Mouse (Mus musculus) fibroblast of lung, adult 2 months (primary cell): ENCODE measurements at regions not wholly inside any gene's neighbourhood (a gene's known extent, or its start where the extent isn't known, plus 50 kb on each side); places are given as distances from the start of the nearest gene placed in this dataset.
A peak's percentile ranks its signal among the peaks of the same experiment; 100 is the strongest.

Experiments
- DNase-seq: peaks from one replicate; pipeline ENCODE4 v3.0.0-alpha.2; 2011; ENCODE audit warnings: low read depth

GRCm38 (mm10) chr15:5510056-5510455 lies 266.1 kb upstream of the Ptger4 start:
- DNase-seq = no peak

GRCm38 (mm10) chr15:5511046-5511445 lies 267.1 kb upstream of the Ptger4 start:
- no peak for DNase-seq

- no peak for DNase-seq
These were observed 268.6 kb upstream of the Ptger4 start for GRCm38 (mm10) chr15:5512546-5512945.

- no peak for DNase-seq
These were observed 269.2 kb upstream of the Ptger4 start for GRCm38 (mm10) chr15:5513146-5513545.

- DNase-seq = no peak
These were observed 270.2 kb upstream of the Ptger4 start for GRCm38 (mm10) chr15:5514217-5514616.

- no peak for DNase-seq
These were observed 273.4 kb upstream of the Ptger4 start for GRCm38 (mm10) chr15:5517244-5517966.

DNA sequence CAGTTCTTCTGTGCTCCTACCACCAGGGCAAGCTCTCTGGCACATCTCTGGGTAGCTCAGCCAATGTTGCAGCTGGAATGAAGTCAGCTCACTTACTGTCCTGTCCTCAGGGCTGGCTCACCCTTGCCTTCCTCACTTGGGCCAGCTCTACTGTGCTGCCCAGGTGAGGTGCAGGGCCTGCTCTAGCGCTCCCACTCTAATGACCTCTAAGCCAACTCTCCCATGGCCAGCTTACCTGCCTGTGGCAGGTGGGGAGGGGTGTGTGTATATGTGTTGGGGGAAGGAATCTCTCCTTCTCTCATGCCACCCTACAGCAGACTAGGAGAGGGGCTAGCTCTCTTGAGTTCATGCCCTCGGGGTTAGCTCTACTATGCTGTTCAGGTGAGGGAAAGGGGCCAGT lies 275.6 kb upstream of the Ptger4 start:
- no peak for DNase-seq

GRCm38 (mm10) chr15:5519997-5520396 lies 276.0 kb upstream of the Ptger4 start:
- no peak for DNase-seq

DNA sequence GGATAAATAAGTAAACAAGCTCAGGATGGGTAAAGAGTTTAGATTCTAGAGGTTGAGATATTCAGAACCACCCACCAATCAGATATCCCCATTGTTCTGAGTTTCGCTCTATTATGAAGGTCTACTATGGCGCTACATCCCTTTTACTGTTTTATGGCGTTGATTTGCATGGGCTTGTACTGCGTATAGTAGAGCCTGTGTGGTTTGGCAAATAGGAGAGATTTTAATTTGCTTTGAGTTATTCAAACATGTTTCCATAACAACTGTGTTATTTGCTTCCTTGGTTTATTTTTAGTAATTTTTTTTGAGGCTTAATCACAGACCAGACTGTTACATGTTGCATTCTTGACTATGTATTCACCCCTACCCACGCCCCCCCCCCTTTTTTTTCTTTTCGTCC lies 284.6 kb upstream of the Ptger4 start:
- DNase-seq = no peak

DNA sequence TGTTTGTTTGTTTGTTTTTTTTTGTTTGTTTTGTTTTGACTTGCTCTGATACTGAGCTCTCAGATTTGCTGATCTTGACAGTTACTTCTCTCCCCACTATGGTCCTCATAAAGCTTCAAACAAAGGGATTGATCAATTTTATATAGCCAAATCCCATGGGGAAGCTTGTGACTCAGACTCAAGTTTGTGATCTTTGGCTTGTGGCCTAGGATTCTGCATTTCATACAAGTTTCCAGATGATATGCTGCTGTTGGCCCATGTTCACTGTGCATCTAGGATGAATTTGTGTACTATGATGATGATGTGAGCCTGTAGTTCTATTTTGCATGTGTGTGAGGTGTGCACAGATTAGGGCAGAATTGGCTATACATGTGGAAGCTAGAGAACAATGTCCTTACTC lies 289.7 kb upstream of the Ptger4 start:
- DNase-seq = no peak

GRCm38 (mm10) chr15:5537432-5537831 lies 293.4 kb upstream of the Ptger4 start:
- no peak for DNase-seq

DNA sequence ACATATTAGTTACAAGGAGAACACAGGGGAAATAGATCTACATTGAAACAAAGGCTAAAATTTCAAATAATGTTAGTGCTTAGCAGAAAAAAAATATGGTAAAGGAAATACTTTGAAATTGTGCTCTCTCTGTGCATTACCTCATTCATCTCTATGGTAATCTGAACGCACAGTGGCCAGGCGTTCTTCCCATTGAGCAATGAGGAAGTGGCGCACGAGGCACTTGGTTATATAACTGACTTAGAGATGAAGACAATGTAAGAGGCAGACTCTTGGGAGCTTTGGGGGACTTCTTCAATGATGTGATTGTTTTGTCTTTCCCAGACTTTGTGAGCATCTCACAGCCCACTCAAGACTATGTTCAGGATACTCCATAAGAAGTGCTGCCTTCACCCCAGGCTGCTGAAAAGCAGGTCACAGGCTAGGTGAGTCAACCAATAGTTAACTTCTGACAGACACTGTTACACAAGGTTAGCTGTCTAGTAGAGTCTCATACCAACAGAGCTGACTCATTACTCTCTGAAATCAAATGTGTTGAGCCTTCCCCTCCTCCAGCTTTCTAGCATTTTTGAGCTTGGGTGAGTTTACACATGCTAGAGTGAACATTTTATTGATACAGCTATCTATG lies 295.4 kb upstream of the Ptger4 start:
- peak; percentile 49 for DNase-seq

DNA sequence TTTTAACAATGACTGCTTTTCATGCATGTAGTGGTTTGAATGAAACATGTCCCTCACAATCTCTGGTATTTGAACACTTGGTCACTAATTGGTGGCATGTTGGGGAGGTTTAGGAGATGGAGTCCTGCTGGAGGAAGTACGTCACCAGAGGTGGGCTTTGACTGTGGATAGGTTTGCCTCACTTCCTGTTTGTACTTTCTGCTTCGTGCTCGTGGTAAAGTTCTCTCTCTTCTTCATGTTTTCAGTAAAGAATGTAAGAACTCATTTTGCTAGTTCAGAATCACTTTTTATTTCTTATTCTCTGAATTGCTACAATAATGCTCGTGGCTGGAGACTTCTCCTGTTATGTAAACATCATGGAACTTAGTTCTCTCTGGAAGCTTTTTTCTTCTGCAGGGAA lies 310.5 kb upstream of the Ptger4 start:
- no peak for DNase-seq

DNA sequence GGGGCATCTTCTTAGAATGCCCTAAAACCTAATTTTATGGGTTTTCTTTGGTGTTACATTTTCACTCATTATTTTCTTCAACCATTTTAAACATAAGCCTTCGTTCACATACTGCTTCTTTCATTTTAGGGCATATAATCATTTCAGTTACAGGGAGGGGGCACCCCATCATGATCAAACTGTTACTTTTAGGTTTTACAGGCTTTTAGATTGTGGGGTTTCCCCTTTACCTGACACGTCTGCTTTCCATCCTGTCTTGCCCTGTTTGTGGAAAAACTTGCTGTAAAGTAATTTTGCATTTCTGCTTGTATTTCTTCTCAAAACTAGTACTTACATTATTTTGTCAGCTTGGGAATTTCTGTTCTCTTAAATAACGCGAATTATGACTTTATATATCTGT lies 310.9 kb upstream of the Ptger4 start:
- DNase-seq = no peak

DNA sequence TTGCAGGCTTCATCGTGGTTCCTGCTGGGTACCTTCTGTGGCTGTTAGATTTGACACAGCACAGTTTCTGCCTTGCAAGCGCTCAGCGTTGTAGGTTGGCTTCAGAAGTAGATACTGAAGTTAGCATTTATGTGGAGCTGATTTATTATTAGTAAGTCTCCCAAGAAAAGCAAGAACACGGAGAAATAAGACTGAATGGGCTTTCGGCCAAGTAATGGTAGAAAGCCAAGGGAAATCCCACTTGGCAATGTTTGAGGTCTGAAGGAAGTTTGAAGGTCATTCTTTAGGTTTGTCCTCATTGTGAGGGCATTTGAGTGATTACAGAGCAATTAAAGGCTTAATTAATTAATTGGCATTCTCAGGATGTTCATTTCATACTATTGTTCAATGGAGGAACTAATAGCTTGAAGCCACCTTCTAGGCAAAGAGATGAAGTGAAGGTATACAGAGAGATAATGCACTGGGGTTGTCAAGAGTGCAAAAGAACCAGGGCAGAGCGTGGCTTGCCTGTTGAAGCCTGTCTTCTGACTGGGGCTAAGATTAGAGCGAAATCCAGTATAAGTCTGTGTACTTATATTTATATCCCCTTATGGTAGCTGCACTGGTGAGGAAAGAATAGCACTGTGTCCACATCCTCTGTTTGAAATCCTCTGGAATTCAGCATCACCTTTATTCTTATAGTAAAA lies 311.5 kb upstream of the Ptger4 start:
- no peak for DNase-seq

- no peak for DNase-seq
These were observed 317.8 kb upstream of the Ptger4 start for GRCm38 (mm10) chr15:5561783-5562182.

DNA sequence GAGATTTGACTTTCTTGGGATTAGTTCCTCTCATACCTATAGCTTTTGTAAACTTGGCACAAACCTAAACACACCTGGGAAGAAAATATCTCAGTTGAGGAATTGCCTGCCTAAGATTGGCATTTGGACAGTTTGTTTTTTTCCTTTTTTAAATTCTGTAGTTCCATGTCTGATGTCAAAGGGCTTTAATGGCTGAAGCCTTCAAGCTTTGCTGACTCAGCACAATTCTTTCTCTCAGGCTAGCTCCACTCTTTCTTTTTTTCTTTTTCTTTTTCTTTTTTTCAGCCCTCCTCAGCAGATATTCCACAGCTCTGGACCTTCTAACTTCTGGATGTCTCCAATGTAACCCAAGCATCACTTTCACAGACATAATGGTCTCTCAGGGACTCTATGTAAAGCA lies 330.4 kb upstream of the Ptger4 start:
- DNase-seq = no peak

DNA sequence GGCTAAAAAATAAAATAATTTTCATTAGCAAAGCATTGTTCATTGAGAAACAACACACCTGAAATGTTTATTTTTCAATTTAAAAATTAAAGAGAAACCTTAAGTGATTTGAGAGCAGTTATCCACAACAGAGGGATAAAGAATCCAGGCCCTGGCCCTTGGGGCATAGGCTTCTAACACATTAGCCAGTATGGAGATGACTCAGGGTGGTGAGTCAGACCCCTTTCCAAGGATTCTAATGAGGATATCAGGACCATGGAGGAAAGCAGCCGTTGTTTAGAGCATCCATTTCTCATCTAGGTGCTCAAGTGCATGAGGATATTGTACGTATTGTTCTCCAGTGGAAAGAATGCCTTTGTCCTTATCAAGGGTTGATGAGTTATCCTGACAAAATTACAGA lies 335.6 kb upstream of the Ptger4 start:
- no peak for DNase-seq

DNA sequence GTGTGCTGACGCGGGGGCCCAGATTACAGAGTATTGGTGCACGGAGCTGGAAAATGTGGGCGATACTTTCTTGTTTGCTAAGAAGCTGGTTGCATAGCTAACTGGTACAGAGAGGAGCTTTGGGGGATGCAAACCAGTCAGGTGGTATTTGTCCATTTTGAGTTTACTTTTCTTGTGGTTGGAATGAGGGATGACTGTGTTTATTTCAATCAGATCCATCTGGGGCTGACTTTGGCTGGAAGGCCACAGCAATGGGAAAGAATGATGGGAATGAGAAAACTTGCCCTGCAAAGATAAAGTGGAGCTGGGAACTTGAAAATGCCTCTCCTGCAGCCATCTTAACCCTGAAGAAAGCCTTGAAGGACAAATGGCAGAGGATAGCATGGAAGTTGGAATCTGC lies 336.4 kb upstream of the Ptger4 start:
- DNase-seq = no peak

DNA sequence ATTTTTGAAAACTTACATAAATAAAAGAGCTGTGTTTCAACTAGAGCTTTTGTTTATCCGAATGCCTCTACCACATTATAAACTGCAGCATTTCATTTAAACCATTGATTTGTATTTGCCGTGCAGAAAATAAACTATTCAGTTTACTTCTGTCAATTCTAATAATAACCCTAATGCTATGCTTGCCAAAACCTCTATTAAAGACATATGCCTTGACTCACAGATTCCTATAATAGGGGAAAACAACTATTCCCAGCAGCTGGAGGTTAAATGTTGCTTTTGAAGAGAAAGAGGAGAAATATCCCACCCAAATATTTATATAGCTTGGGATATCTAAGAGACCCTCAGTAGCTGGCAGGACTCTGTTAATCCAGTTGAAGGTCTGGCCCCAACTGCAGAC lies 340.4 kb upstream of the Ptger4 start:
- DNase-seq = no peak

DNA sequence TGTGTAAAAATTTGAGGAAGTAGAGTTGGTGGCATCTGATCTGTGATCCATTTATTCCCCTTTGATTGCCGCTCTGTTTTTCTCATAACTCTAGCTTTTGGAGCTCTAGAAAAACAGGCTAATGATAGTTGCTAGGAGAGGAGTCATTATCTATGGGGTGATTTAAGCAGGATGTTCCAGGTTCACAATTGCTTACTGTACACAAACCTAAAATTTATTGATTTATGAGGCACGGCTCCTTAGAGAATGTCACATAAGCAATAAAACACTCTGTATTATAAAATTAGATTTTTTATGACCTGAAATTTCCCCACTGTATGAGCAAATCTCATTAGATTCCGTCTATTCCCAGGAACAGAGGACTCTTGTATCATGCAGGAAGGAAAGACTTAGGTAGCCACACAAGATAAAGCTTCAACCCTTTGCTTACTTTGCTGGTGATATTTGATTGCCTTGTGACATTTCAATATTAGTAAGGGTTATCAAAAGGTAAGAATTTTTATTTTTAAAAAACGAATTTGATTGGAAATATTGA lies 360.8 kb upstream of the Ptger4 start:
- DNase-seq = no peak

DNA sequence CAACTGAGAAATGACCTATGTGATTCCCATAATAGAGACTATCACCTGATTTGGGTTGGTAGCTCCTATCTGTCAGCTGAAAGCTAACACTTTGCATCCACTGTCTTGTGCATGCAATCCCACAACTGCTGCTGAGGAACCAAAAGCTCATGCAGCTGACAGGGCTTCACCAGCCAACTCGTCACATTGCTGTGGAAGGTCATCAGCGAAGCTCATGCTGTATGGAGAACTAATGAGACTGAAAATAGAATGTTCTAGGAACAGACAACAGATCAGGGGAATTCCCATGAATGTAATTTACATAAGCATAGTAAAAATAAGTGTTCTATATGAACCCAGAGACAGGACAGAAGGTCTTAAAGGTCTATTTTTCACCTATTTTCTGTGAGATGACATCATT lies 363.5 kb upstream of the Ptger4 start:
- no peak for DNase-seq

DNA sequence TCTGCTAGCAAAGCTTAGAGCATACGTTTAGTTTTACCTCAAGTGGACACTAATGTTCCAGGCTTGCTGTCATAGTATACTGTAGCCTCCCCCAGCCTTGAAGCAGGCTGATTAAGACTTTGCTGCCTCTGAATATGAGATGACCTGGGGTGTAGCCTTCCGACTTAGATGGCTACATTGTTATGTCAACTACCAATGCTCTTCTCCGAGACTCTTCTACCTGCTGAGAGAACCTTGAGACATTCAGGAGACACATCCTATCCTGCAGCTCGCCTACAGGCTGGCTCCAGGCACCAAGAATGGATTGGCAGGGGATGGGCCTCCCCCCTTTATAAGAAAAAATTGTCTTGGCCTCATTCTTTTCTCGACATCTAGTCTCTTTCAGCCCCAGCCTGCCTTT lies 379.0 kb upstream of the Ptger4 start:
- DNase-seq = no peak
